Mouse (Mus musculus) forelimb bud, embryonic 11.5 days (tissue): ENCODE measurements around the gene Lmntd1.

ENCODE experiments used
- DNase-seq: peaks from one replicate; pipeline ENCODE4 v3.0.0-alpha.2; 2012; ENCODE audit warnings: low read depth, low spot score

Gene Lmntd1

GRCm38 (mm10) chr6:145435764-145436163 is 178.4 kb downstream of the Lmntd1 start:
- DNase-seq = no peak

- no peak for DNase-seq
Observed at GRCm38 (mm10) chr6:145435156-145435555, 179.0 kb downstream of the Lmntd1 start.

GRCm38 (mm10) chr6:145433897-145434296 is 180.2 kb downstream of the Lmntd1 start:
- no peak for DNase-seq

GRCm38 (mm10) chr6:145432711-145433708 is 181.1 kb downstream of the Lmntd1 start:
- DNase-seq = peak; percentile 76

- DNase-seq = peak; percentile 63
Observed at GRCm38 (mm10) chr6:145431747-145432146, 182.4 kb downstream of the Lmntd1 start.

GRCm38 (mm10) chr6:145427411-145427810 is 186.7 kb downstream of the Lmntd1 start:
- DNase-seq = no peak

- DNase-seq = no peak
Observed at GRCm38 (mm10) chr6:145426501-145426900, 187.6 kb downstream of the Lmntd1 start.

GRCm38 (mm10) chr6:145424156-145424555 is 190.0 kb downstream of the Lmntd1 start:
- DNase-seq = no peak

- DNase-seq = no peak
Observed at GRCm38 (mm10) chr6:145423484-145423883, 190.6 kb downstream of the Lmntd1 start.

GRCm38 (mm10) chr6:145421666-145422065 is 192.5 kb downstream of the Lmntd1 start:
- DNase-seq = no peak

GRCm38 (mm10) chr6:145420407-145420806 is 193.7 kb downstream of the Lmntd1 start:
- no peak for DNase-seq

GRCm38 (mm10) chr6:145418856-145419255 is 195.3 kb downstream of the Lmntd1 start:
- DNase-seq = no peak

GRCm38 (mm10) chr6:145417720-145418440 is 196.2 kb downstream of the Lmntd1 start:
- no peak for DNase-seq

- DNase-seq = peak; percentile 70
Observed at GRCm38 (mm10) chr6:145417014-145417719, 197.0 kb downstream of the Lmntd1 start.

GRCm38 (mm10) chr6:145404369-145405051 is 209.6 kb downstream of the Lmntd1 start:
- no peak for DNase-seq

GRCm38 (mm10) chr6:145401140-145401539 is 213.0 kb downstream of the Lmntd1 start:
- peak; percentile 50 for DNase-seq

- DNase-seq = no peak
Observed at GRCm38 (mm10) chr6:145397881-145398280, 216.2 kb downstream of the Lmntd1 start.

GRCm38 (mm10) chr6:145396534-145396933 is 217.6 kb downstream of the Lmntd1 start:
- no peak for DNase-seq

GRCm38 (mm10) chr6:145390421-145390820 is 223.7 kb downstream of the Lmntd1 start:
- DNase-seq = no peak

- DNase-seq = no peak
Observed at GRCm38 (mm10) chr6:145389904-145390303, 224.2 kb downstream of the Lmntd1 start.

- no peak for DNase-seq
Observed at GRCm38 (mm10) chr6:145387378-145387777, 226.7 kb downstream of the Lmntd1 start.
